Mouse (Mus musculus): ENCODE measurements at regions not wholly inside any gene's neighbourhood (a gene's known extent, or its start where the extent isn't known, plus 50 kb on each side); places are given as distances from the start of the nearest gene placed in this dataset.

- TF ChIP-seq CTCF (conservative IDR thresholded peaks at IDR 0.05; ENCODE audit: insufficient read depth, insufficient read length, low read depth, low read length) (no peak), POLR2A (IDR thresholded peaks at IDR 0.05; ENCODE audit: low read depth, low read length) (no peak)
These were observed 268.6 kb upstream of the Irx1 start for GRCm38 (mm10) chr13:72232080-72232479.
